Mouse (Mus musculus) kidney, adult 8-10 months (tissue): ENCODE measurements around the gene Tbk1.

Source experiments
- DNase-seq, 2 experiments: peaks; one replicate each; pipeline ENCODE4 v3.0.0; 2022

Gene Tbk1

DNA sequence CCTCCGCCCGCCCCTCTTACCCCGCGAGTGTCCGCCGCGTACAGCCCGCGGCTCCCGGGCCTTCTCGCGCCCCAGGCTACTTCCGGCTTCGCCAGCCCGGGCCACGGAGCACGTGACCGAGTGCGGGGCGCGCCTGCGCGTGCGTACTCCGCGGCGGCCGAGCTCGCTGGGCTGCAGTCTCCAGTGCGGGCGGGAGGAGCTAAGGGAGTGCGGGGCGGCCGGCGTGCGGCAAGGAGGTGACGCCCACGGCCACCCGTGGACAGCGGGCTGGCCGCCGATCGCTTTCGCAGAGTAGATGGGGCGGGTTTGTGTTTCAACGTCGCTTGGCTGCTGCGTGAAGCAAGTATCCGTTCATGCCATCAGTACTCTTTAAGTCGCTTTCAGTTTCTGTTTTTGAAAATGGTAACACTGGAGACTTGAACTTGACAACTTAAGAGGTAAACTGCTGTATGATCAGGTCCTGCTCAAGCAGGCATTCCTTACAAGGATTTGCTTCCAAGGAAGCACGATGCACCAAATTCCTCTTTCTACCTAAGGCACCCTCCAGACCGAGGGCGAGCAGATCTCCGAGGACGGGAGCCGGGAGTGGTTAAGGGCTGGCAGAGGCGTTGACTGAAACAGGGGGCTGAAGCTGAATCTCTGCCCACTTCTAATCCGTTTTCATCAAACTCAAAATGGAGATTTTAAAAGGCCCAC is at the start of gene Tbk1:
TSS of gene Tbk1 (minus strand) at position 113 of the 696 bp plus-strand sequence.
- peak; percentile 92 to 93 for DNase-seq

DNA sequence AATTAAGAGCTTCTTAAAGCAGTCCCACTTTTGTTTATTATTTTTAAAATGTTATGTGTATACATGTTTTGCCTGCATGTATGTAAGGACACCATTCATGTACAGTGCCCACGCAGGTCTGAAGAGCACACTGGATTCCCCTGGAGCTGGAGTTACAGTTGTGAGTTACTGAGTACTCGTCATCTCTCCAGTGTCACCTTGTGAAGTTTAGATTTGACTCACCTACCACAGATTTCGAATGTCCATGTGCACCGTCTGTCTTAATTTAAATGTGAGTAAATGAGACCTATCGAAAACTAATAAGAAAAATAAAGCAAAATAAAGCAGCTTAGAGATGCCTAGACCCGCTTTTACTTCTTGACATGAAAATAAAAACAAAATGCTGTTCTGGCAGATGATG is 49.7 kb upstream of the Tbk1 start:
- no peak for DNase-seq

- no peak for DNase-seq
Measured at GRCm38 (mm10) chr10:121634159-121634558, 47.6 kb upstream of the Tbk1 start.

GRCm38 (mm10) chr10:121628561-121629040 is 42.0 kb upstream of the Tbk1 start:
- no peak for DNase-seq

GRCm38 (mm10) chr10:121627216-121627852 is 40.7 kb upstream of the Tbk1 start:
- DNase-seq = no peak

GRCm38 (mm10) chr10:121626186-121626882 is 39.7 kb upstream of the Tbk1 start, which contains the start of gene Xpot:
Gene Xpot (minus strand): TSS chr10:121626332.
- peak; percentile 98 for DNase-seq

GRCm38 (mm10) chr10:121625407-121626185 is 39.0 kb upstream of the Tbk1 start:
- no peak for DNase-seq

DNA sequence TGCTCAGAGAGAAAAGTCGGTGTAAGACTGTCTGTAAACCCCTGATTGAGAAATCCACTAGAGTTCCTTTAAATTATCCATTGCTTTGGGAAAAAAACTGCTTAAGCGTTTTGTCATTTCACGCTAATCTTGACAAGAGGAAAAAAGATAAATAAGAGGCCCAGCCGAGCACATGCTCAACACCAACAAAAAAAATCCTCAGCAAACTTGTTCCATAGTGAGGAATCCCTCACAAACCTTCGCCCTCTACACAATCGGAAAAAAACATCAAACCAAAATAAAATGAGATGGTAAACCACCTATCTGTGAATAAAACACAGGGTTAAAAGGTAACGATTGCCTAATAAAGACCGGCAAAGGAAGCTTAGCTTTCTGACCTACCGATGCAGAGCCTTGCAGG is 38.4 kb upstream of the Tbk1 start:
- DNase-seq = no peak

DNA sequence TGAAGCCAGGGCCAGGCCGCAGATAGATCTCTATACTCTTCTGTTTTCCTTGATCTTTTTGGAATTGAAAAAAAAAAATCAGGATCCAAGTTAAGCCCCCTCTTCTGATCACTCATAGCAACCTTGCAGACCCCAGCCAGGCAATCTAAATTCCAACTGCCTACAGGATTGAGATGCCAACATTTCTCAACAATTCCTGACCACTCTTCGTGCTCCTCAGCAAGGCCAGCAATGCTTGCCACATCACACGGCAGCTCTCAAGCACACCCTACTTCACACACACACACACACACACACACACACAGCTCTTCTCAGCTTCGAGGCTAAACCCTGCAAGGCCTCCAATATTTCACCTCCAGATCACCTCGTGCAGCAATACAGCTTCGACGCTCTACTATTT is 37.1 kb upstream of the Tbk1 start:
- DNase-seq = no peak

DNA sequence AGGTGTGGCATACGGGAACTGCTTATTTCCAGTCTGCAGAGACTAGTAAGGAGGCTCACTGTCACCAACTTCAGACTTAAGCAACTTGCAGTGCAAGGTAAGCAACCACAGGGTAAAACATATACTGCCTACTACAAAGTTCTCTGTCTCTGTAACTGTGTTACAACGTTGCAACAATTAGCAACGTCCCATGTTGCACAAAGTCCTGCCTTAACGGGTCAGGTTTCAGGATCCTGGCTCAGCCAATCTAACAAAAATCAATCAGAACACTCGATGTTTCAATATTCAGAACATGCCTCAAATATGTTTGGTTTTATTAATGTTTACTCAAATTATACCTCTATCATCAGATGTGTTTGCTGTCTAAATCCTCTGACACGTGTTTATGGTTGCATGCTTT is 35.8 kb upstream of the Tbk1 start:
- DNase-seq = no peak

DNA sequence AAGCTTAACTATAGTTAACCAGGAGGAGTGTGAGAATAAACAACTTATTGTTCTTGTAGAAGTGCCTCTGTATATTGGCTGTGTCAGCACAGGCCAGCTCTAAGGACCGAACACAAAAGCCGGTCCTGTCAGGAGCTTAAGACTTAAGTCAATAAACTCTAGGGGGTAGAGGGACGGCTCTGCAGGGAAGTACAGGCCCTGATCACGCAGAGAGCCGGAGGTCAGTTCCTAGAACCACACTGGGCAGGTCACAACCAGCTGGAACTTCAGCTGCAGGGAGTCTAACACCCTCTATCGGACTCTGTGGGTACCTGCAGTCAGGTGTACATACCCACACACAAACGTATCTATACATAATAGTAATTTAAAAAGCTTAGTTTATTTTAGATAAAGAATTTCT is 29.3 kb upstream of the Tbk1 start:
- DNase-seq = no peak

- peak in 1 of 2 experiments; percentile 28 for DNase-seq
Measured at GRCm38 (mm10) chr10:121615146-121615870, 28.7 kb upstream of the Tbk1 start.

DNA sequence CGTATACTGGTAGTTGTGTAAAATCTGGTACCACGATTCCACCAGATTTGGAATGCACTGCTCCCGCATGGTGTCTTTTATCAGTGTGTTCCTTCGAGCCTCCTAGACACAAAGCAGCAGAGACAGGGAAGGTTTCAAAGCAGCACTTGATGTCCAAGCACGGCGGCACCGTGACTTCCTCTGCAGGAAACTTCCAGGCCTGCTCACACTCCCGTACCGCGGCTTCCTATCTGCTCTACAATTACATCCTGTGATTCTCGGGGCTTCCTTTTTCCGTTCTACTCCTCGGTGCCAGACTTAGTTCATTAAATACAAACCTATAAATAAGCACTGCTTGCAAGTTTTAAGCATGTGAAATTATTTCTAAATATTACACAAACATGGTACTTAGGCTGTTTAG is 27.0 kb upstream of the Tbk1 start:
- DNase-seq = peak in 1 of 2 experiments; percentile 33

DNA sequence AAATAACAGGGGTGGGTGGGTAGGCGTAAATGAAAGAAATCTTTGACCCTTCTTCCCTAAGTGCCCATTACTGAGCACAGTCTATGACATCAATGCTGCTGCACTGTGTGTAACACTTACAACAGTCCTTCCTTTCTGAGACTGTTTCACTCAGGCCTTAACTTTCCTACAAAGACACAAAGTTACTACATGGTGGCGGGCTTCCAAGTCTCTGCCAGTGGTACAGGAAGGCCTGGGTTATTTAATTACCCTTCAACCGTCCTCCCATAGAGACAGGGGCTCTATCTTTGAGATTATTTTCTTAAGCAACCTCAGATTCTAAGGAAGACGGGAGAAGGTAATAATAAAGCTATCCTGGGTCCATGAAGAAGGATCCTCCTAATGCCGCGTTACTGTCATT is 25.9 kb upstream of the Tbk1 start:
- no peak for DNase-seq

DNA sequence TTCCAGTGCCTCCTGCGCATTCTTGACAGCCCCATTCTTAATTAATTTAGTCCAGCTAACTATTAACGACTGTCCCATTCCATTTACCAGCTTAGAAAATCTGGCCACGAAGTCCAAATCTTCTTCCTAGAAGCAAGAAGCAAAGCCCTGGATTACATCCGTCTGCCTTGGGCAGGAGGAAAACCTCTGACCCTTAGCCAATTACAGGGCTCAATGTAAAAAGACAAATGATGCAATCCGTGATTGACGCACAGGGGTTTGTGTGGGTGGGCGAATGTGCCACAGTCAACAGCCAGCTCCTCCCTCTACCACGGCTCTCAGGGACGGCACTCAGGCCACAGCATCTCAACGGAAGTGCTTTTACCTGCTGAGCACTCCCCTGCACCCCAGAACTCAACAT is 25.0 kb upstream of the Tbk1 start:
- no peak for DNase-seq

DNA sequence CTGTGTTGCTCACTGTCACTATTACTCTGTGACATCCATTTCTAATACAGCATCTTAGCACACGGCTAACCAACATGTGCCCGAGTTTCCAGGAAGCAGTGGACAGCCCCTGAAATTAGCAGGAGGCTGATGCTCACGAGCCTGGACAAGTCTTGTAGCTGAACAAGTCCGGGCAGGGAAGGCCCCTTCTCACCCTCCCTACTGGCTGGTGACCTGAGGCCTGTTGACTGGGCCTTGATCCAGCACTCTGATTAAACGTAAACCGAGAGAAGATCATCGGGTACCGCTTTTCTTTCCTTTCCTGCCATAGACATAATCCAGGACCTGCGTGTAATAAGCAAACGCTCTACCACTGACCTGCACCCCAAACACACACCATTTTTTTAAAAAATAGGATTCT is 21.6 kb upstream of the Tbk1 start:
- DNase-seq = peak in 1 of 2 experiments; percentile 44

GRCm38 (mm10) chr10:121604632-121605344 is 18.2 kb upstream of the Tbk1 start:
- no peak for DNase-seq

DNA sequence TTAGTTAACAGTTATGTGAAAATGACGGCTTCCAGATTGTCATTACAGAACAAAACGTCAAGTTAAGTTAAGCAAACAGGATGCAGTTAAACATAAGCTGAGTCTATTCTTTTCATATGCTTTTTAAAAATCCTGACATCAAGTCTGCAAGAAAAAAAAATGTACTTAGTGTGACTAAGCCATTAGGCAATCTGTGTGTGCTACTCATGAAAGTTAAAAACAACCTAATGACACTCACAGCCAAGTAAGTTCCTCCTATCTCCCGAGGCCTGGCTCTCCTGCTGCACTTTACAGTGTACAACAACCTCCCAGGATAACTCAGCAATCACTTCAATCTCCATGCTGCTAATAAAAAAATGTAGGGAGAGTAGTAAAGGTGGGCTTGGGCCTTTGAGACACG is 17.0 kb upstream of the Tbk1 start:
- no peak for DNase-seq

- no peak for DNase-seq
Measured at GRCm38 (mm10) chr10:121601272-121601671, 14.7 kb upstream of the Tbk1 start.

DNA sequence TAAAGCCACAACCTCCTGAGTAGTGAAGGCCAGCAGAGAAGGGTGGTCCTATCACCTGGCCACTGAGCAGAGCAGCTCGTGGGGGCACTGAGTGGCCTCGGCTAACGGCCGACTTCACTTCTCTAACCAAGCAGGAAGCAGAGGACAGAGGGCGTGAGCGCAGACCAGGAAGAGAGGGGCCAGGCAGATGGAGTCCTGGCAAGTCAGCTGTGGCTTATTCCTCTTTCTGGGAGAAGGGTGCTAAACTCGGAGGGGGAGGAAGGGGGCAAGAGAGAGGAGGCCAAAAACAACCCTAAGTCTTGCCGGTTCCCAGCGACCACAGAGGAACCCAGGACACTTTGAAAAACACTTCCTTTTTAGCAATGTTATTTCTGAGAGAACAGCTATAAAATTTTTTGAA is 10.0 kb upstream of the Tbk1 start:
- DNase-seq = no peak

DNA sequence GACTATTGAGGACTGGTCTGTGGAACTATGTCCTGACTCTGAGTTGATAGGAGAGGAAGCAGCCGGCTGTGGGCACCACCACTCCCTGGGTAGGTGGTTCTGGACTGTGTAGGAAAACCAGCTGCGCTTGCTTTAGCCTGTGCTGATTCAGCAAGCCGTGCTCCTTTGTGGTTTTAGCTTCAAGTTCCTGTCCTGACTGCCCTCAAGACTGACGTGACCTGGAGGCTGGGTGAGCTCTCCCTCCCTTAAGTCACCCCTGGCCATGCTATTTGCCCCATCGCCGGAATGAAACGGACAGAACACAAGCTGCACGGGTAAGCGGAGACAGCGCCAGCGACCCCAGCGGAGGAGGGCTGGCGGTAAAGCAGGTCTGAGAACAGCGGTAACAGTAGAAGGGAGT is 4.5 kb upstream of the Tbk1 start:
- peak; percentile 24 to 34 for DNase-seq
